Mouse (Mus musculus) yolk sac, embryonic 10.5 days (tissue): Measurements from ENCODE around the gene Tspan32.
A peak's percentile ranks its signal among the peaks of the same experiment; 100 is the strongest.

Source experiments
- DNase-seq: peaks from one replicate; pipeline ENCODE4 v3.0.0-alpha.2; 2017; ENCODE audit warnings: low spot score

Tspan32 gene

DNA sequence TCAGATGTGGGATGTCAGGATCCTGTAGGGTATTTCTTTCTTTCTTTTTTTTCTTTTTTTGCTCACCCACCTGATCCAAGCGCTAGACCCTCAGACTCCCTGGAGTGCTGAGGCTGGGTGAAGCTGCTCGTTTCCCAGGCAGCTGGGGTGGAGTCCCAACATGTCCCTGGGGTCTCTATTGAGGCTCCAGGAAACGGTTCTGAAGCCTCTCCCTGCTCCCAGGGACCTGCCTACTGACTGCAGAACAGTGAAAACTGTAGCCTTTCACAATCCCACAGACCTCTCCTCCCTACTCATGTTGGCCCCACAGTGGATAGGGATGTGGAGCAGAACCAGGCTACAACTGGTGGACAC lies 49.7 kb downstream of the Tspan32 start:
- no peak for DNase-seq

DNA sequence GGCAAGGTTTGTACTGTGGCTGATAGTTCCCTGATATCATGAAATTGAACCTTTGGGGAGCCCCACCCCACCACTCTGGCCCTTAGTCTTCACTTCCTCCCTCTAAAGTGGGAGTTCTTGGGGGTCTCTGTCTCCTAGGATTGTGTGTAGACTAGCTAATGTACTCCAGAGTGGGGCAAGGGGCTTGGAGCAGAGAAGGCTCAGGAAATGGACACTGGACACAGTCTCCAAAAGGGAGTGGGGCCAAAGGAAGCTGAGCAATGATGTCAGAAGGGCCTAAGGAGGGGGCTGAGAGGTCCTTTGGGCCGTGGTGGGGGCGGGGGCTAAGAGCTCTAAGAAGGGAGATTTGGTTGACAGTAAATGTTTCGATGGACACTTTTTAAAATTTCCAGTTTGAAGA lies 50.2 kb downstream of the Tspan32 start:
- DNase-seq = no peak

DNA sequence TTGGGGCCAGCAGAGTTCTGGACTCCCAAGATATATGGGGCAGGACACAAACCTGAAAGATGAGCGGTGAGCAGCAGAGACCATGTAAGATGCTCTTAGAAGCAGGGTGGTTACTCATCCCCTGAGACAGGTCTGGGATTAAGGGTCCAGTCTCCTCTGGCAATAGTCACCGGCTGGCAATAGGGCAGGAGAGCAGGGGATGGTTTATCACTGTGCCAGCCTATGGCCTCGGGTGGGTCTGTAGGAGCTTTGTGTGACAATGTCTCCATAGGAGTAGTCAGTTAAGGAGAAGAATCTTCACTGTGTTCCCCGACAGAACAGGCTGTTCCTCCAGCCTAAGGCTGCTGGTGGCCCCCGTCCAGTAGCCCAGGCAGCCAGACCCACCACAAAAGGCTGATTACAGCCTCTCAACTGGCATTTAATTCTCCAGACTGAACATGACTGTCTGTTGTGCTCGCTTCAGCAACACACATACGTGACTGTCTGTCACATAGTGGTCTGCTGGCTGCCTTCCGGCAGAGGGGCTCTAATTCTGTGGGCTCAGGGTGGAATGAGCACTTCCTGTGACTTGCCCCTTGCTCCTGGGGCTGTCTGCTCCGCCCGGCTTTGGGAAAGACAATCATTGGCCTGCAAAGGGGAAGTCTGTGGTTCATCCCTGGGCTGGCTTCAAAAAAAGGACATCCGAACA lies 50.8 kb downstream of the Tspan32 start:
- no peak for DNase-seq

DNA sequence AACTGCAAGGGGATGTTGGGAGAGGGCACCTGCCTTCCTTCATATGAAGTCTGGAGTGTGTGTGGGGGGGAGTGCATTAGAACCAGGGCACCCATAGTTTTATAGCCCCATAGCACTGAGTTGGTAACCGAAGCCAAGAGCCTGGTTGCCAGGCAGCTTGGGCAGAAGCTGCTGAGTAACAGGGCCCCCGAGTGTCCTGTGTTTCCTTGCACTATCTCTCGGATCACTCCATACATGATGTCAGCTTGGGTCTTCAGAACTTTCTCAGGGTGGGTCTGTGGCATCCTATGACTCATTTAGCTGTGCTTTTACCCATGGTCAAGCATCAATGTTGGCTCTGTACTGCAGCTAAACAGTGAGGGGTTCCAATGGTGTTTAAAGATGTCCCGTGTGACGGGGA lies 52.2 kb downstream of the Tspan32 start:
- no peak for DNase-seq

DNA sequence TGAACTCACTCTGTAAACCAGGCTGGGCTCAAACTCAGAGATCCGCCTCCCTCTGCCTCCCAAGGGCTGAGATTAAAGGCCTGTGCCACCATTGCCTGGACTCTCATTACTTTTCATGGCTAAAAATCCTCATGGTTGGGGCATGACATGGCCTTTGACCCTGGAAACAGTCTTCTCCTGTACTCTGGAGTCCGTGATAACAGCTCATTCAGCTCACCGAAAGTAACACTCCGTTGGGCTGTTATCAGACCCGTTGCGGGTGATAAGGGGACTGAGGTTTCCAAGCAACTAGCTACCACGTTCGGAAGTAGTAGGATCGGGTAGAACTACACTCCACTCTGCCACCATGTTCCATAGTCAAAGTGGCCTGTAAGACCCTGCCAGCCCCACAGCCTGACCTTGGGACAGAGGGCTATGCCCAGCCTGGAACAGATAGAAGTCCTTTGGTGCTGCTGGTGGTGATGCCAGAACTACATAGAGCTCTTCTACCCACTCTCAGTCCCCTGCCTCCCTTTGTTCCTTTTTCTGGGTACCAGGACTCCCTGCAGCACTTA lies 52.9 kb downstream of the Tspan32 start:
- no peak for DNase-seq

DNA sequence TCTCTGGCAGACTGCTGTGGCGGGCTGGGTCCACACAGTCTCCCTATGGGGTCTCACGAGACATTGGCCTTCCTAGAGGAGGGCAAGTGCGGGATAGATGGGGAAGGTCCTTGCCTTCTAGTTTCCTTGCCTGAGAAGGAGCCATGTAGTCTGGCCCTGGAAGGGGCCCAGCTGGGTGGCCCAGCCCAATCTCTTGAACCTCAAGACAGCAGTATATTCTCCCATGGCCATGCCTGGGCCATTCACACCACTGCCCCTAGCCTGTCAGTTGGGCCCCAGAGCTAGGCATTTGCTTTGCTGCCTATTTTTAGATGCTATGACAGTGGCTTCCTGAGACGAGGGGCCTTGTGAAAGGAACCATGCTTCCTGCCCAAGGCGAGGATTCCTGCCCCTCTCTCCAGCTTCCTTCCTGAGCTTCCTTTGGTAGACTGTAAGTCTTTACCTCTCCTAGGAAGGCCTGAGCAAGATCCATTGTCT lies 53.4 kb downstream of the Tspan32 start:
- DNase-seq = no peak

DNA sequence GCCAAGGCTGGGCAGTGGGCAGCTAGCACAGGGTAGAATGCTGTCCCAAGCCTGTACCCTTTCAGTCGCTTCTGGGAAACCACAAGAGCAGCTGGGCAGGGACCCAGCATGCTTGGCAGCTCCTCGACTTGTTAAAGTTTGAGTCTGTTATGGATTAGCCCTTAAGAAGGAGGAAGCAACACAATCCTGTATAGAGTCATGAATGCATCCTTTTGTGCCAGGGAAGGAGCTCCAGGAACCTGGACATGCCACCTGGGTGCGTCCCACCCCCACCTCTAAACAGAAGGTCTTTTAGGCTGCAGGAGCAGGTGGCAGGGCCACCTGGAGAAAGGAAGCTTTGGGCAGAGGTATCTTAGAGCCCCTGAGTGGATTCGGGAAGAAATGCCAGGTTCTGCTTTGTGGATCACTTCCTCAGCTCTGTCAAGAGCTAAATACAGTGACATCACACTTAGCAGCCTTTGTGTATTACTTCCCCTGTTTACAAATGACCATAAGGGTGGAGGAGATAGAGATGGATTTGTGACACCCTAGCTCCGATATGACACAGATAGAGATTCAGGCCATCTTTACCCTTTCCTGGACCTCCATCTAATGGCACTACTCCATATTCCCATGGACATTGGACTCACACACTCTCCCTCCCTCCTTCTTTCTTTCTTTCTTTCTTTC lies 54.5 kb downstream of the Tspan32 start:
- no peak for DNase-seq

DNA sequence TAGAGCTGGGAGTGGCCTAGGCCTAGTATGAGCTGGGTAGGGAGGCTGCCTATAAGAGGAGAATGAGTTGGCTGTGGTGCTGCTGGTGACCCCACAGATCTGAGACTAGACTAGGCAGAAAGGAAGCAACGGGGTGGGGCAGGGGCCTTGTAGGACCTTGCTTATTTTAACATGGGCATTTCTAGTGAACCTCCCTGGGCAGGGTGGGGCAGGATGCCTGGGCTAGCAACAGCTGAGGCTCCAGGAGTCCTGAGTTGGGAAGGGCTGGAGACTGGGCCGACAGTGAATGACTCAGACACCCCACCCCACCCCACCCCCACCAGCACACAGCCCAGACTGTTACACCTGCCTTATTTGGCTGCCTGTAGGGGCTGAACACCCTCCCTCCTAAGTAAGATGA lies 57.9 kb downstream of the Tspan32 start:
- DNase-seq = no peak

DNA sequence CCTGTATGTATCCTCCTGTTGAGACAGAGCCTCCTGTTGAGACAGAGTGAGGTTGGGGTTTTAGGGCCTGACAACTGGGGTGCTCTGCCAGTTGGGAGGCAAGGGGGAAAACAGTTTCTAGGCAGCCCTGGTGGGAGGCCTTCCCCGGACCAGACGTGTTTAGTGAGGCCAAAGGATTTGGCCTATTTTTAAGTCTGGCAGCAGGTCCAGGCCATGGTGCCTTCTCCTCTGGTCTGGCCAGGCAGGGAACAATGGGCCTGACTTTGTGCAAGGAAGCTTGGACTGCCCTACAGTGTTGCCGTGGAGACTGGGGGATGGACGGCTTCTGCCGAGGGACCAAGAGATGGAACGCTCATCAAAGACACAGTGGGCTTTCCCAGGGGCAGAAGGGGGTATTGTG lies 59.4 kb downstream of the Tspan32 start:
- no peak for DNase-seq

DNA sequence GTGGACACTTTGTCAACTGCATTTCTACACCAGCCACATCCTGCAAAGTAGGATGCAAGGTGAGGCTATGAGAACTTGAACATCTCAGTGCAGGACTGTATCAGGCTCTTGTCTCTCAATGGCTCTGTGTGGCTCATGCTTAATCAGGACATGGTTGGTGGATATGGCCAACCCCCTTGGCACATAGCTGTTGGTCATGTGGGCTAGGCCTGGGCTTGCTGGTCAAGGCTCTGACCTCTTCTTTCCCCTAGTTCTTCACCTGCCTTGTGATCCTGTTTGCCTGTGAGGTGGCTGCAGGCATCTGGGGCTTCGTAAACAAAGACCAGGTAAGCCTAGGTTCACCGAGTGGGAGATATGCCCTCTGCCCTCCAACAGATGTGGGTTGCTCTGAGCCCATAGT lies 60.8 kb downstream of the Tspan32 start:
- no peak for DNase-seq

DNA sequence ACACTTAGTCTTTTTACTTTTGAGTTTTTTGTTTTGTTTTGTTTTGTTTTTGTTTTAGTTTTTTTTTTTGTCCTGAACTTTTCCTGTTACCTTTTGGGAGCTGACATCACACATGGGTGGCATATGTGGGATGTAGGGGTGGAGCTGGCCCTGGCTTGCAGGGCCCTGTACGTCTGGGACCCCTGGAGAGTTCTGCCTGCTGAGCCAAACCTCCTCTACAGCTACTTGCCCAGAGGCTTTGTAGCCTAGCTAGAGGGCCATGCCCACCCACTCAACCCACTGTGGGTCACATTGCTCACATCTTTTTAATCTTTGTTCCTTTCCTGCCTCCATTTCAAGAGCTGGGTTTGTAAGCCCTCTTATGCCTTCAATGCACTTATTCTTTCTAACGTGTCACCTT lies 62.6 kb downstream of the Tspan32 start:
- DNase-seq = no peak

DNA sequence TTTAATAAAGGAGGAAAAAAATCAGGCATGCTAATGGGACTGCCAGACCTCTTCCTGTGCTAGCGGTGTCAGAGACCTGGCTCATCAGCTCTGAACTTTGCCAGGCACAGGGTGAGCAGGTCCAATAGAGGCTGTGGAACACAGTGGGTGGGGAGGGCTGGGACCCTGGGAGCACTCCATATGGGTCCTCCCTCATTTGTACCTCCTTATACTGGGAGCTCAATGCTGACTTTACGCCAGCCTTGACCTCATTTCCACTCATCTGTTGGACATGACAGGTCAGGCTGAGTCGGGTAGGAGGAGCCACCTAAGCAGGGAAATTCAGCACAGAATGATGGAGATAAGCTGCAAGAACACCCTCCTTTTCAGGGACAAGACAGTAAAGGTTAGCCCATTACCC lies 63.1 kb downstream of the Tspan32 start:
- DNase-seq = no peak

DNA sequence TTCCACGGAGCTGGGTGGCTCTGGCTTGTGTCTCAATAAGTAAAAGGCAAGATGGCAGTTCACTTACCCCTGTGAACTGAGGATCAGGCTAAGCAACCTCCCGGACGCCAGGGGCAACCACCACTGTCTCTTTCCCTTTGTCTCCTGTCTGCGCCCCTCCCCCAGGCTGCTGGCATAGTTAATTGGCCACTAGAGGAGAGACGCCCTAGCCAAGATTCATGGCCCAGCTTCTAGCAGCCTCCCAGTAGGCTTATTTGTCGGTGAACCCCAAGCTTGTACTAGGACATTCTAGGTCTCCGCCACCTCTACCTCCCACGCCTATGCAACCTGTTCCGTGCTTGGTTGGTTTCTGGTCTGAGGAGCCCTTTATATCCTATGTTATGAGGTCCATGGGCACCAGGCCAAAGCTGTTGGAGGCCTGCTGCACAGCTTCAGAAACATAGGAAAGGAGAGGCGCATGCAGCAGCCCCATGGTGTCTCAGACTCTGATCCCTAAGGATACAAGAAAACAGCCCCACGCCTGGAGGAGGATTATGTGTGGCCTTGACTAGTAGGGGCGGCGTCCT lies 63.6 kb downstream of the Tspan32 start:
- DNase-seq = no peak

DNA sequence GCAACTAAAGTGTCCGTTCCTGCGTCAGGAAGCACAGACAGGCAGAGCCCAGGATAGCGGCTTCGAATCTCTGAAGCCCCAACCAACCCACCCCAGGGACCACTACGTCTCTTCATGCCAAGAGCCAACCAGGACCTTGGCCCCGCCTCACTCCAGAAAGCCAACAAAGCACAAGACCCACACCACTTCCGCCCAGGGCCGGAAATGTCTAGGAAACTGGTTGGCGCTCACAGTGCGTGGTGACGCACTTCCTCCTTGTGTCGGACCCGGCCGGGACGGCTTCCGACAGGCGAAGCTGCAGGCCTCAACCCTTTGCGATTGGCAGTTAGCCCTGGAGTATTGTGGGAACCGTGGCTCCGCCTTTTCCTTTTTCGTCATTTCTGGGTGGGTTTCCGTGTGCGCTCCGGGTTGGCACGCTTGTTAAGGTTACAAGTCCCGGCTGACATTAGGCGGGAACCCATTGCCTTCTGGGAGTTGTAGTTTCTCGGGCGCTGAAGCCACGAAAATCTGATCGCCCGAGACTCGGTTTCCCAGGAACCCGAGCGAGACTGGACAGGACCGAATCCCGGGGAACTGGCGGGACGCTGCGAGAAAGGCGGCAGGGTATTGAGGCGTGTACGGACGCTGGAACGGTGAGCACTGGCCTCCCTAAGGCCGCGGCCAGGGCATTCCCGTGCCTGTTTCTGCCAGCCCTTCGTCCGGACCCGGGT lies 64.2 kb downstream of the Tspan32 start, which contains the start of gene Tssc4:
Tssc4 (plus strand) TSS at position 368 of the 710 bp plus-strand sequence.
- peak; percentile 97 for DNase-seq
